Mouse (Mus musculus): Measurements from ENCODE around the gene Gm7694.

The Gm7694 gene

GRCm38 (mm10) chr1:170306232-170306631 is at the start of gene Gm7694:
Gene Gm7694, minus strand, starts transcription at chr1:170306332.
- DNase-seq (ENCODE audit: low spot score): no peak

DNA sequence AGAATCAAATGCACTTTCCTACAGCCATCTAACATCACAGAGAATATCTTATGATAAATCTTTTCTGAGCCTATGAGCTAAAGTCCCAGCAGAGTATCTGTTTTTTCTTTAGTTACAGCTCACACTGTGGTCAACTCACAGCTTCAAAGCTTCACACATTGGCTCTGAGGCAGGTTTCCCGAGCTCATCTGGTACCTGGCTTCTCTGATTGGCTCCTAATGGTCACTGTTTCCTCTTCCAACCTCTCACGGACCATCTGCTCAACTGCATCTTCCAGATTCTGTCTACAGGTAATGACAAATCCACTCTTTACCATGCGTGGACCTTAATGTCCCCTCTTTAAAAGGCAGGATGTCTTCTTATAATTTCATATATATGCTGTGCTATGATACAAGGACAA is 47.2 kb upstream of the Gm7694 start:
- DNase-seq (ENCODE audit: low spot score): no peak

DNA sequence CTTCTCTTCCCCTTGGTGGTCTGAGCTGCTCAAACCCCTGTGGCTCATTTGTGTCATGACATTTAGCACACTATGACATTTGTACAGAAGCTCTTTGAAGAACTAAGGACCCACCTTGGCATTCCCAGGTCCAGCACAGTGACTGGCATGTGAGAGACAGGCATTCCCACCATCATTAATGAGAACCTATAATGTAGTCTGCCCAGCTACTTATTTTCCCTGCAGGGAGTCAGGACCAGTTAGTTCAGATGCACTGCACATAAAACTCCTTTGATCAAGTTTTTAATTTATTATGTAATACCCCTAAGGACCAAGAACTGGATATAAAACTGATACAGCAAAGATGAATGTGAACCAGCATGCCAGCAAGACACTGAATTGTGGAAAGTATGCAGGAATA is 44.9 kb upstream of the Gm7694 start:
- DNase-seq (ENCODE audit: low spot score): no peak

GRCm38 (mm10) chr1:170346266-170346665 is 40.1 kb upstream of the Gm7694 start:
- no peak for DNase-seq (ENCODE audit: low spot score)

- DNase-seq (ENCODE audit: low spot score): no peak
Observed at GRCm38 (mm10) chr1:170343906-170344305, 37.8 kb upstream of the Gm7694 start.

DNA sequence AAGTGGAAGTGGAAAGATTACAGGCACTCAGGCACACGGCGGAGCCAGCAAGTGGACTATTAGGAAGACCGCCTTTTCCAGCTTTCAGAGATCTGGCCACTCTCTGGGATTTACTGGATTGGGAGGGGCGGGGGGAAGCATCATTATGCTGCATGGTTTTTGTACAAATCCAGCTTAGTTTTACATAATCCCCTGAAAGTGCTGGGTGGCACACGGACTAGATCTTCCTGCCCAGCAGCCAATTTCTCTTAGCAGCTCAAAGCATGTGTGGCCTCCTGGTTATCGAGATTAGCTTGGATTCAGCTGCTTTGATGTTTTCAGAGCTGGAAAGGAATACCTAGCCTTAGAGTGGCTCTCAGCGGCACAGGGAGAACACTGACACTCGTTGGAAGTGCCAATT is 36.9 kb upstream of the Gm7694 start:
- no peak for DNase-seq (ENCODE audit: low spot score)

- no peak for DNase-seq (ENCODE audit: low spot score)
Observed at GRCm38 (mm10) chr1:170339943-170340342, 33.8 kb upstream of the Gm7694 start.

DNA sequence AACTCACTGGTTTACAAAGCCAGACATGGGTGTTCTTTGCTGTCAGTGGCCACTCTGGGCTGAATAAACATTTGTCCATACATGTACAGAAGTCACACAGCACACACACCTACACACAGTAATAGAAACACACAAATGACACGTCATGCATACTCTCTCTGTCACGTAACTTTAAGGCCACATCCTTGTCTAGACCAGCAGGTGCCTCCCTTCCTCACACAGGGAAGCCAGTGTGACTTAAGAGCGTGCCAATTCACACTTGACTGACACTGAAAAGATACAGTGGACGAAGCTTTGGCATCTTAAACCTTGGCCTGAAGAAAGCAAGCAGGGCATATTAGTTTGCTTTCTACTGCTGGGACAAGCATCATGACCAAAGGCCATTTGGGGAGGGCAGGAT is 26.6 kb upstream of the Gm7694 start:
- no peak for DNase-seq (ENCODE audit: low spot score)

GRCm38 (mm10) chr1:170331926-170332325 is 25.8 kb upstream of the Gm7694 start:
- no peak for DNase-seq (ENCODE audit: low spot score)

GRCm38 (mm10) chr1:170325277-170325676 is 19.1 kb upstream of the Gm7694 start:
- no peak for DNase-seq (ENCODE audit: low spot score)

DNA sequence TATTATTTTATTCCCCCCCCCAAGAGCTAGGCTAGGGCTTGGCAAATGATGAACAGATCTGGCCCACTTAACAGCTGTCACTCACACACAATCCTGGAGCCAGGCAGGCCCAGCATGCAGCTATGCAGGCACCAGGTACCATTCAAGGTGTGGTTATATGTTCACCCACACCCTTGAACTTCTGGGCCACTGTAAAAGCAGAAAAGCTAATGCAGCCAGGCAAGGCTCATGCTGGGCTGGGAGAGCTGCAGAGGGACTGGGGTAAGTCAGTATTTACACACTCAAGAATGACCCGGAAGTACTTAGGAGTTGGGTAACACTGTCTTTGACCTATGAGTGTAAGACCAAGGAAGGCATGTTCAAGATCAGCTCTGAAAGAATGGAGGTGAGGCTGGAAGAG is 18.2 kb upstream of the Gm7694 start:
- no peak for DNase-seq (ENCODE audit: low spot score)

DNA sequence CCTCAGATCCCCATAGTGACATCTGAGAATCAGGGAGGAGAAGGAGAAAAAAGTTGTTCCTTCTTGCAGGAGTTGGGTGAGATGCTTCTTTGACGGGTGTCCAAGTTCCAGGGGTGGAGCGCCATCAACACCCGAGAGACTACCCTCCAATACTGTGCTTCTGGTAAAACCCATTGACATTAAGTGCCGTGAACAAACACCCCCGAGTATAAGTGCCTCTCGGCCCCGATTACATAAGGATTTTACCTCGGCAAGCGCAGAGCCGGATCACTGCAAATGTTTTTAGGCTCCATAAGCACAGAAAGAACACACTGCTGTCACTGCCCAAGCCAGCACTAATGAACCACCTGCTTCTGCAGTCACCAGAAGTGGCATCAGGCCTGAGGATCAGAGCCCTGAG is 16.9 kb upstream of the Gm7694 start:
- no peak for DNase-seq (ENCODE audit: low spot score)

- no peak for DNase-seq (ENCODE audit: low spot score)
Observed at GRCm38 (mm10) chr1:170322046-170322445, 15.9 kb upstream of the Gm7694 start.

- no peak for DNase-seq (ENCODE audit: low spot score)
Observed at GRCm38 (mm10) chr1:170311431-170311830, 5.3 kb upstream of the Gm7694 start.

- no peak for DNase-seq (ENCODE audit: low spot score)
Observed at GRCm38 (mm10) chr1:170308503-170308902, 2.4 kb upstream of the Gm7694 start, which contains the start of gene Spata46. Gene Spata46, plus strand, starts transcription at chr1:170308803.

DNA sequence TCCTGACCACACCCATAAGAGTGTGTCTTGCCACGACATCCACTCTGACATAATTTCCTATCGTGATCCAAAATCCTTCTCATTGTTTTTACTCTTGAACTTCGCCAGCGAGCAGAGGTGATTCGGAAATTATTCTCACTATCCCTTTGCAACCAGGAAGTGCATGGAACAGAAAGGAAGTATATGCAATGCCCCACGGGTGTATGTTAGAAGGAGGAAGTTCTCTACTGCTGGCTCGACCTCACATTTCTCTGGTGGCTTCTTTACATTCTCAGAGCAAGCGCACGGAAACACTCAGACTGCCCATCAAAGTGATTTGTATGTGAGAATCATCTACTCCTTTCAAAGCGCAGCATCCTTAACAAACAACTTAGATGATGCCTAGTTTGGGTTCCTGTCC is 1.1 kb downstream of the Gm7694 start:
- DNase-seq (ENCODE audit: low spot score): no peak

- DNase-seq (ENCODE audit: low spot score): no peak
Observed at GRCm38 (mm10) chr1:170303103-170303502, 3.0 kb downstream of the Gm7694 start.

GRCm38 (mm10) chr1:170302456-170302855 is 3.7 kb downstream of the Gm7694 start:
- DNase-seq (ENCODE audit: low spot score): no peak

DNA sequence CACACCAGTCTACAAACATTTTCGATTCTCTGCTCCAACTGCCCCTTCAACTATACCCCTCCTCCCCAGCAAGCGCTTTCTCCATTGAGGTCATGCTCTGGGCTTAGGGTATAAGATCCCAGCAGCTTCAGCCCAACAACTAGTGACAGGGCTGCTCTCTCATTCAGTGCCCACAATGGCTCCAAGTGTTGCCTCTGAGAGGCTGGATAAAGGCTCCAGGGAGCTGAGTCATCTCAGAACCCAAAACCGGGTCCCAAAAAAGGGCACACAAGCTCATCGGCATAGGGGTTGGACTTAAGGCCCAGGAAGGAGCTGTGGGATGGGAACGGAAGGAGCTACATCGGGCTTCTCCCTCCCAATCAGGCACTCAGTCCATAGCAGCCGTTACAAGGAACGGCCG is 4.4 kb downstream of the Gm7694 start:
- DNase-seq (ENCODE audit: low spot score): no peak

DNA sequence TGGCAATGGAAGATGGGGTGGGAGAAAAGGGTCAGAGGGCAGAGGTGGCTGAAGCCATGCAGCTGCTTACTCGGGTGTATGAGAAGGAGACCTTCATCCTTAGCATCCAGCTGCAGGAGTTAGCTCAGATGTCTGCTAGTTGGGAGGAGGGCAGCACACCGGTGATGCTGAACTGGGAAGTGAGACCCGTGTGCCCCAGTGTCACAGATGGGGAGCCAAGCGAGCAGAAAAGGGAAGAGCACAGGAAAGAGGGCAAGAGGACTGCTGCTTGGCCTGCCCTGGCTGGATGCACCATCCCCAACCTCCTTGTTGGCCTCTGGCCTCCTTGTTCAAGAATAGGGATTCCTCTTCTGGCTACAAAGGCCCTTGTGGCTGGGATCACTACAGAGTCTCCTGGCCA is 6.6 kb downstream of the Gm7694 start:
- DNase-seq (ENCODE audit: low spot score): no peak

DNA sequence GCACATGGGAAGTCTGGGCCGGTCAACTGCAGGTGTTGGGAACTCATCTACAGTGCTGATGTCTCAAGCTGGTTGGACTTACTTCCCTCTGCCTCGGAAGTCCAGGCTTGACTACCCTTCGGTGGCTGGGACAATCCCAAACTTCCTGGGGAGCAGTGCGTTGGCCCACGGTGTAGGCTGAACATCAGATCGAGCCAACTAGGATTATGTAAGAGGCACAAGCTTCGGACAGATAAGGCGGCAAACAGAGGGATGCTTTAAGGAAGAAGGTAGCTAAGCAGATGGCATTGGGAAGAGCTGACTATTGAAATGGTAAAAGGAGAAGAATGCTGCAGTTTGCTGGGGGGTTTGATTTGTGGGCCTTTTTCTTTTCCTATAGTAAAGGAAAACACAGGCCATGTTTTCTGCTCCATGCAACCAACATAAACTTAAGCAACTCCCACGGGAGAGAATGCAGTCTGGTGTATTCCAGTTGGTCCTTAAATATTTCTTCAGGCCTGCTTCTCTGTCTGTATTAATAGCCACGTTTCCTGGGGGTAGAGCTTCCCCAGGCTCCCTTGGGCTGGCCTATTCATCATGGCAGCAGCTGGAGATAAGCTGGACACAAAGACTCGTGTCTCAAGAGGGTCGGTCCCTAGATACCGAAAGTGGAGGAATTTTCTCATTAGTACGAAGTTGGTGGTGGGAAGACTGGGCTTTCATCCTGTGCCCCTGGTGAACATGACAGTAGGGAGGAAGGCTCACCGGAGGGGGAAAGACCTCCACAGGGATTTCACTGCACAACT is 11.2 kb downstream of the Gm7694 start:
- DNase-seq (ENCODE audit: low spot score): no peak

GRCm38 (mm10) chr1:170293257-170293656 is 12.9 kb downstream of the Gm7694 start:
- no peak for DNase-seq (ENCODE audit: low spot score)

GRCm38 (mm10) chr1:170292239-170292951 is 13.7 kb downstream of the Gm7694 start:
- no peak for DNase-seq (ENCODE audit: low spot score)

Measured in spleen, adult 12 weeks (tissue).